In the genomic region with DNA sequence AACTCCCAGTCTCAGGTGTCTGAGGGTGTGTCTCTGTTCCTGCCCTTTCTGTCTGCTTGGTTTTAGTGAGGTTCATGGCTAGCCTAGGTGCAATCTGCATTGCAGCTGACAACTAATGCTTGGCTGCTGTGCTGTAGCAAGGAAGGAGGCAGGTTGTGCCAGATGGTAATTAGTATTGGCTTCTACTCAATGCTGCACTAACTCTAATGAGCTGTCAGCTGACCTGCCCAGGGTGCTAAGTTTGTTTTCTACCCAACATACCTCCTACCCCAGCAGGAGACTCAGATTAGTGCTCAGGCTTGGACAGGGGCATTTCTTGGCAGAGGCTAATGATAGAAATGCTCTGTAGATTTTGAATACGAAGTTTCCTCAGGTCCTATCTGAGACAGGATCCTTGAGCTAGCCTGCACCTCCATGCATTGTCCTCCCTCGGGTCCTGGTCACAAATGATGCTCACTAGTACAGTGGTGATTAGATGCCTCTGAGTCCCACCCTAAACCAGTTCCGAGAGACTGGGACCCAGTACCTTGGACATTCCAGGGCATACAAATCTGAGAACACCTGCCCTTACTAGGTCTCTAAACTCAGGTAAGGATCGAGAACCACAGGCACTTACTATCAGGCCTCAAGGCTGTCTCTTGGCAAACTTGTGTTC, we compare ENCODE assay signal across 19 mouse cellular contexts.
DNase-seq lines count a peak whose midpoint lies in the region; ATAC-seq and TF ChIP-seq lines count a peak whose summit lies in the region.
"Had no signal": no experiment of that assay in that cellular context is flagged by ENCODE, and none has a peak within 500 bp of the region (broad histone marks: within the 10 kb centered on the region; RNA-seq: fewer than 3 reads in every experiment).

No protein-coding gene starts in this region.

- H3K27ac ChIP-seq in embryonic facial prominence, embryonic 12.5 days, result no peak overlapping the region
- no peak overlapping the region for H3K27ac ChIP-seq in embryonic facial prominence, embryonic 10.5 days (replicated peaks)
- no peak overlapping the region for H3K27ac ChIP-seq in forebrain, embryonic 12.5 days
- no peak overlapping the region for H3K27ac ChIP-seq in intestine, embryonic 16.5 days (ENCODE audit: low read length)
- no peak overlapping the region for H3K27ac ChIP-seq in stomach, postnatal 0 days (replicated peaks)
- H3K27ac ChIP-seq: layer of hippocampus, adult 2 months; macrophage; neural tube, embryonic 13.5 days had no signal

- no peak for DNase-seq in embryonic facial prominence, embryonic 10.5 days (ENCODE audit: low spot score)
- DNase-seq in layer of hippocampus, adult 11-12 months (ENCODE audit: low spot score), result peak; percentile 21
- DNase-seq in layer of hippocampus, postnatal 25 days (ENCODE audit: extremely low spot score in 1 of 2, low spot score in 1 of 2), result no peak
- DNase-seq in stomach, postnatal 0 days (ENCODE audit: low spot score), result no peak
- DNase-seq in spleen, adult 12 weeks (ENCODE audit: low spot score), result no peak
- DNase-seq: cerebellum, adult 18-20 months; gastrocnemius, postnatal 25 days; left cerebral cortex, postnatal 4 days; lung, embryonic 14.5 days; thymus, postnatal 14 days had no signal

- H3K4me2 ChIP-seq in embryonic facial prominence, embryonic 12.5 days (replicated peaks), result no peak overlapping the region
- H3K4me2 ChIP-seq in forebrain, embryonic 12.5 days, result no peak overlapping the region
- no peak overlapping the region for H3K4me2 ChIP-seq in intestine, embryonic 16.5 days (ENCODE audit: low read depth, low read length)
- H3K4me2 ChIP-seq in stomach, postnatal 0 days (replicated peaks; ENCODE audit: low read depth), result no peak overlapping the region
- H3K4me2 ChIP-seq: heart, embryonic 11.5 days; liver, embryonic 11.5 days; lung, embryonic 14.5 days; neural tube, embryonic 13.5 days had no signal

- TF ChIP-seq CTCF in stomach, postnatal 0 days (IDR thresholded peaks at IDR 0.05; ENCODE audit: low read depth), result no peak

- H3K4me3 ChIP-seq in embryonic facial prominence, embryonic 12.5 days, result no peak overlapping the region
- no peak overlapping the region for H3K4me3 ChIP-seq in embryonic facial prominence, embryonic 10.5 days
- H3K4me3 ChIP-seq in forebrain, embryonic 12.5 days (replicated peaks), result no peak overlapping the region
- H3K4me3 ChIP-seq in intestine, embryonic 16.5 days (ENCODE audit: low read length), result no peak overlapping the region
- no peak overlapping the region for H3K4me3 ChIP-seq in stomach, postnatal 0 days (ENCODE audit: low read depth, low read length)
- H3K4me3 ChIP-seq: layer of hippocampus, adult 2 months; neural tube, embryonic 13.5 days had no signal

- H3K27me3 ChIP-seq in embryonic facial prominence, embryonic 12.5 days, result no peaks in the 10 kb centered on the region
- H3K27me3 ChIP-seq in embryonic facial prominence, embryonic 10.5 days (replicated peaks; ENCODE audit: low read depth, poor library complexity, severe bottlenecking), result no peaks in the 10 kb centered on the region
- H3K27me3 ChIP-seq in forebrain, embryonic 12.5 days, result no peaks in the 10 kb centered on the region
- no peaks in the 10 kb centered on the region for H3K27me3 ChIP-seq in intestine, embryonic 16.5 days (replicated peaks; ENCODE audit: control insufficient read depth, insufficient read depth, low read length)
- H3K27me3 ChIP-seq in stomach, postnatal 0 days (ENCODE audit: control insufficient read depth, insufficient read depth, low read length), result no peaks in the 10 kb centered on the region
- H3K27me3 ChIP-seq: CH12.LX; neural tube, embryonic 13.5 days had no signal

- 0 out of 2 replicates have a peak, but pooled peaks have one; percentile 35 for ATAC-seq in embryonic facial prominence, embryonic 12.5 days (ENCODE audit: insufficient number of reproducible peaks, insufficient read depth, low FRiP score, low TSS enrichment)
- peak; percentile 73; the same call in 1 of the 2 replicates for ATAC-seq in forebrain, embryonic 12.5 days (ENCODE audit: low FRiP score)
- ATAC-seq in intestine, embryonic 16.5 days, result peak; percentile 45; the same call in 1 of the 2 replicates
- ATAC-seq in stomach, postnatal 0 days (ENCODE audit: low FRiP score, low TSS enrichment), result no peak

- H3K9me3 ChIP-seq in embryonic facial prominence, embryonic 12.5 days, result no peaks in the 10 kb centered on the region
- no peaks in the 10 kb centered on the region for H3K9me3 ChIP-seq in embryonic facial prominence, embryonic 10.5 days
- H3K9me3 ChIP-seq in forebrain, embryonic 12.5 days, result no peaks in the 10 kb centered on the region
- H3K9me3 ChIP-seq in intestine, embryonic 16.5 days (ENCODE audit: control insufficient read depth, low read length), result no peaks in the 10 kb centered on the region
- no peaks in the 10 kb centered on the region for H3K9me3 ChIP-seq in stomach, postnatal 0 days (ENCODE audit: control insufficient read depth, low read length)
- H3K9me3 ChIP-seq: neural tube, embryonic 13.5 days had no signal

- 0 out of 2 replicates have a peak, but pooled peaks cover 6% of the 10 kb centered on the region for H3K36me3 ChIP-seq in embryonic facial prominence, embryonic 12.5 days
- H3K36me3 ChIP-seq in embryonic facial prominence, embryonic 10.5 days (replicated peaks), result peaks cover 22% of the 10 kb centered on the region
- H3K36me3 ChIP-seq in forebrain, embryonic 12.5 days (replicated peaks), result peaks cover 10% of the 10 kb centered on the region; the same call in 1 of the 2 replicates
- no peaks in the 10 kb centered on the region for H3K36me3 ChIP-seq in intestine, embryonic 16.5 days (ENCODE audit: control insufficient read depth, insufficient read depth, low read length)
- no peaks in the 10 kb centered on the region for H3K36me3 ChIP-seq in stomach, postnatal 0 days (ENCODE audit: control insufficient read depth, insufficient read depth, low read length)
- H3K36me3 ChIP-seq: neural tube, embryonic 13.5 days had no signal

- no peak for TF ChIP-seq EP300 in stomach, postnatal 0 days (optimal IDR thresholded peaks at IDR 0.05)

- H3K9ac ChIP-seq in embryonic facial prominence, embryonic 12.5 days, result no peak overlapping the region
- H3K9ac ChIP-seq in forebrain, embryonic 12.5 days, result no peak overlapping the region
- H3K9ac ChIP-seq in intestine, embryonic 16.5 days (ENCODE audit: low read depth, low read length), result no peak overlapping the region
- no peak overlapping the region for H3K9ac ChIP-seq in stomach, postnatal 0 days (ENCODE audit: low read length)
- H3K9ac ChIP-seq: lung, embryonic 14.5 days; neural tube, embryonic 13.5 days had no signal

- WGBS in embryonic facial prominence, embryonic 12.5 days, result 96% methylated on average over 4 of the region's 4 CpGs
- 94% methylated on average over 4 of the region's 4 CpGs for WGBS in embryonic facial prominence, embryonic 10.5 days
- WGBS in forebrain, embryonic 12.5 days, result 85% methylated on average over 4 of the region's 4 CpGs
- 90% methylated on average over 4 of the region's 4 CpGs for WGBS in intestine, embryonic 16.5 days
- WGBS in stomach, postnatal 0 days, result 94% methylated on average over 4 of the region's 4 CpGs

- no peaks in the 10 kb centered on the region for H3K4me1 ChIP-seq in embryonic facial prominence, embryonic 12.5 days
- H3K4me1 ChIP-seq in embryonic facial prominence, embryonic 10.5 days, result no peaks in the 10 kb centered on the region
- H3K4me1 ChIP-seq in forebrain, embryonic 12.5 days, result no peaks in the 10 kb centered on the region
- H3K4me1 ChIP-seq in intestine, embryonic 16.5 days (ENCODE audit: control insufficient read depth, insufficient read depth, low read length), result no peaks in the 10 kb centered on the region
- H3K4me1 ChIP-seq in stomach, postnatal 0 days (replicated peaks; ENCODE audit: control insufficient read depth, insufficient read depth), result no peaks in the 10 kb centered on the region
- H3K4me1 ChIP-seq: neural tube, embryonic 13.5 days had no signal
